Mouse (Mus musculus) right cerebral cortex, adult 2 months (tissue): ENCODE results near the gene Lxn.

ENCODE experiments used
- DNase-seq, 2 experiments: peaks; one replicate each; pipeline ENCODE4 v3.0.0; 2021 to 2022; ENCODE audit warnings: low spot score in 2 of 2

The Lxn gene

GRCm38 (mm10) chr3:67462015-67462414, 1.7 kb downstream of the Lxn start:
- DNase-seq: no peak

DNA sequence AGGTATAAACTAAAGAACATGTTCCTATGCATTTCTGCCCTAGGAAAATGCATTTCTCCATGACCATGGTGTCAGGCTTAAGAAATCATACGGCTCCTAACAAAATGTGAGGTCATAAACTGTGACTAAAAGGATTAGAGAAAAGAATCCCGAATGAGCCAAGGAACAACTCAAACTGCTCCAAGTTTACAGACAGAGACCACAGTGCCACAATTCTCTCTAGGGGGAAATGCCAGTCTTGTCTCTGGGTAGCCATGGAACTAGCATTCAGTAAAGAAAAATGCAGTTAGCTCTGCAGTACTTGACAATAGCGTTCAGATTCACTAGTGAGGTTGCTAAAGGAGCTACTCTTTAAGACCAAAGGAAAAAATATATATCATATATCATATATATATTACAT, 3.8 kb downstream of the Lxn start:
- no peak for DNase-seq

- DNase-seq: peak in 1 of 2 experiments; percentile 14
Observed at GRCm38 (mm10) chr3:67450601-67451210, 13.0 kb downstream of the Lxn start.

- no peak for DNase-seq
Observed at GRCm38 (mm10) chr3:67449660-67450059, 14.1 kb downstream of the Lxn start.

DNA sequence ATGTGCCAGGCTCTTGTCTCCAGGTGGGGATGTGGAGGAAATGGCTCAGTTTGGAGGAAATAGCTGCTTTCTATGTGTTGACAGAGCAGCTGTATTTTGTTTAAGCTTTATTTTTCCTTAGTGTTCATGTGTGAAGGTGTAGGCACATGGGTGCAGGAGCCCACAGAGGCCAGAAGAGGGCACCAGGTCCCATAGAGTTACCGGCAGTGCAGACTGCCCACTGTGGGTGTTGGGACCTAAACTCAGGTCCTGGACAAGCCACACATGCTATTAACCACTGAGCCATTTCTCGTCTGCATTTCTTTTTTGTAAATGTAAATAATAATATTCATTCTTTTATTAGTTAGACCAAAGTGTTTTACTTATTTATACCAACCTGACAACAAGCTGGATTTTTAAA, 16.6 kb downstream of the Lxn start:
- no peak for DNase-seq

- DNase-seq: no peak
Observed at GRCm38 (mm10) chr3:67434011-67434410, 29.7 kb downstream of the Lxn start.

DNA sequence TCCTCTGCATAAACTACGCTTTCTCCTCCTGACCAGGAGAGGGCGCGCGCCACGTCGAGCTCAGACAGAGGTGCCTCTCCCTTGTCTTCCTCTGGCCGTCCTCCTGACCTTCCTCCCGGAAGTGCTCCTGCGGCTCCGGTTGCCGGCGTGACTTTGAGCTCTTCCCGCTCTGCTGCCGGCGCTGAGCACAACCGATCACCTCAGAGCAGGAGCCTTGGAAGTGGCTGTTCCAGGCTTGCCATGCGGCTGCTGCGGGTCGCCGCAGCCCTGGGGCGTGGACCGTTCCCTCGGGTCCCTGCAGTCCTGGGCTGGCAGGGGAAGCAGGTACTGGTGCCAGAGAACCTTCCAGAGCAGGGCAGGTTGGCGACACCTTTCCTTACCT, 33.7 kb downstream of the Lxn start, which contains the start of gene Gfm1:
Gfm1 (plus strand) TSS at position 98 of the 382 bp plus-strand sequence.
- peak; percentile 88 to 91 for DNase-seq

- DNase-seq: no peak
Observed at GRCm38 (mm10) chr3:67429338-67429998, 34.3 kb downstream of the Lxn start.
